Mouse (Mus musculus): ENCODE measurements around the gene Arl3. TPM values are rescaled to one million over a fixed set of nuclear protein-coding genes. Genes with fewer than 3 reads are reported as not detected.

Gene Arl3
- total RNA-seq, 1 experiment from 2014 or later = 28.8 TPM

DNA sequence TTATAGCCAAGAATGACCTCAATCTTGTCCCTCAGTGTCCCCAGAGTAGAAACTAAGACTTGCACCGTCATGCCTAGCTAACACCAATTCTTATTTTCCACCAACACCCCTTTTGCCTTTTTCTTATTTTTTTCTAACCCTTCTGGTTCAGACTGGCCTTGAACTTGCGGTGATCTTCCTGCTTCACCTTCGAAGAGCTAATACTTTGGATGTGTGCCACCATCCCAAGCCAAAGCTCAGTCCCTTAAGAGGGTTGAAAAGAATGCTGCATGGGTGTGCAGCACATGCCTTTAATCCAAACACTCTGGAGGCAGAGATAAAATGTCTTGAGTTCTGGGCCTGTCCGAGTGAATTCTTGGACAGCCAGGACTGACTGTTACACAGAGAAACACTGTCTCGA lies 62.6 kb downstream of the Arl3 start:
- ATAC-seq (replicated peaks in 1 of 2; ENCODE audit: insufficient read depth in 1 of 2, low FRiP score in 2 of 2, low TSS enrichment in 1 of 2, low read depth in 1 of 2, poor library complexity in 2 of 2, severe bottlenecking in 2 of 2) = no peak

DNA sequence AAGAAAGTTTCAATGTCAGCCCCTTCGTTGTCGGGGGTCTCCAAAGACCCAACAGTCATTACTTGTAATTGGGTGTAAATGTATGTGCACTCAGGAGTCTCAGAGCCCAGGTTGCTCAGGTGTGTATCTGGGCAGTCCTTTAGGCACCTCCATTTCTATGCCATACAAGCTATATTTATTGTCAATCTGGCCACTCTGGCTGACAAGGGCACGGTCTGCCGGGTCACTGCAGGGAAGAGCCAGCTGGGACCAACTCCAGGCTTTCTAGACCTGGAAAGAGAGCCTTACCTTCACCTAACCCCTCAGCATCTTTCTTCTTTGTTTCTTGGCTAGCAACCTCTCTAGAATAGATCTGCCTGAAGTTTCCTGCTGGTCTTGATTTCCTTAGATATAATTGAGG lies 63.3 kb downstream of the Arl3 start:
- ATAC-seq (replicated peaks in 1 of 2; ENCODE audit: insufficient read depth in 1 of 2, low FRiP score in 2 of 2, low TSS enrichment in 1 of 2, low read depth in 1 of 2, poor library complexity in 2 of 2, severe bottlenecking in 2 of 2) = no peak

DNA sequence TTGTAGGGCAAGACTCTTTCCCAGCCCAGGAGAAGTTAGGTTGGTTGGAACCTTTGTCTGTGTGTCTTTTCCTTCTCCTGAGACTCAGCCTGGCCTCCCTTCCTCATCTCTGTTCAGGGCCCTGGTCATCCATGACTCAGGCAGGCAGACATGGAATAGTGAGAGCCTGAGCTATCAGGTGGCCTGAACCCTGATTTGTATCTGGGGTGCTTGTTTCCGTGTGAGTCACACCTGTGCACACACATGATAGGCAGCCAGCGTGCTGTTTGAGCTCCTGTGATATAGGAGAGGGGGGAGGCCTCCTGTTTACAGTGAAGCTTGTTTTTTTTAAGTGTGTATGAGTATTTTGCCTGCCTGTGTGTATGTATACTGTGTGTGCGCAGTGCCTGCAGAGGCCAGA lies 63.8 kb downstream of the Arl3 start:
- ATAC-seq (replicated peaks in 1 of 2; ENCODE audit: insufficient read depth in 1 of 2, low FRiP score in 2 of 2, low TSS enrichment in 1 of 2, low read depth in 1 of 2, poor library complexity in 2 of 2, severe bottlenecking in 2 of 2) = no peak

DNA sequence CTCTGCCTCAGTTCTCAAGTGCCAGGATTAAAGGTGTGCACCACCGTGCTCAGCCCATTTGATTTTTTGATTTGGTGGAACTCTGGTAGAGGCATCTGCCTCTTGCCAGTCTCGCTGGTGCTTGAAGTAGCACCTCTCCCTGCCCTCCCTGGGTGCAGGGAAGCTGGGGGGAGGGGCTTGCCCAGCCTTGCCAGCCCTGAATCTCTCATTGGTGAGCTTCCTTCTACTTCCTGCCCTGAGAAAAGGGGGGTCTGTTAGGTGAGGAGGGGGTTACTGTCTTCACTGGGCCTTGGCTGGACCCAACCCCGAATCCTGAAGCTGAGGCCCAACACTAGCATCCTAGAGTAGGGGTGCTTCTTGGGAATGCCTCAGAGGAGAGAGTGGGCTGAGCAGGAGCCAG lies 64.3 kb downstream of the Arl3 start:
- ATAC-seq (replicated peaks in 1 of 2; ENCODE audit: insufficient read depth in 1 of 2, low FRiP score in 2 of 2, low TSS enrichment in 1 of 2, low read depth in 1 of 2, poor library complexity in 2 of 2, severe bottlenecking in 2 of 2) = no peak

DNA sequence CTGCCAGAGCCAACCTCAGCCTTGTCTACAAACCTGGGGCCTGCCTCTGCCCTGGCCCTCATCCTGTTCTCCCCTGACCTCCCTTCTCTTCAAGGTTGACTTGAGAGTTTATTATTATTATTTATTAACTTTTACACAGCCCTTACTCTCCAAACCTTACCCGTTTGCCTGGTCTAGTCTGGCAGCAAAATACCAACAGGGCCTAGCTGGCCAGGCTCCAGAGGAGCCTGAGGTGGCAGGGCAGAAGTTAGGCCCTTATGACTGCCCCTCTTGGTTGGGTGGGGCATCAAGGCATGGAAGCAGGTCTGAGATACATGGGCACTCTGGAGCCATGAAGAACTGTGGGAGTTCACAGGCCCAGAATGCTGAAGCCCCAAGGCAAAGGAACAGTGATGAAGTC lies 65.2 kb downstream of the Arl3 start:
- no peak for ATAC-seq (replicated peaks in 1 of 2; ENCODE audit: insufficient read depth in 1 of 2, low FRiP score in 2 of 2, low TSS enrichment in 1 of 2, low read depth in 1 of 2, poor library complexity in 2 of 2, severe bottlenecking in 2 of 2)

DNA sequence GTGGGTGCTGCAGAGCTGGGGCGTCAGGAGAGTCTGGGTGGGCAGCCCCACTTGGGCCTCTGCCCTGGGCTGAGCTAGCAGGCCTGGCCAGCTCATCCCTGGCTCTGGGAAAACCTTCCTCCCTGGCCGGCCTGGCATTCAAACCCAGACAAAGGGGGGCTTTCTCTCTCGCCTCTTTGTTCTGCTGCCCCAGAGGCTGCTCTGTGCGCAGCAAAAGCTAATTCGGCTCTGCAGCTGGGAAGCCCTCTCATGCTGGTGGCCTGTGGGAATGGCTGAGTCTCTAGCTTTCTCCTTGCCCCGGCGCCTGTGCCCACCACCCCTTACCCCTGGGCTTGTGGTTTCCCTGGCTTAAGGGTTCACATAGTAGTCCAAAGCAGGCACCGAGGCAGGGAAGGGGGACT lies 65.8 kb downstream of the Arl3 start:
- ATAC-seq (replicated peaks in 1 of 2; ENCODE audit: insufficient read depth in 1 of 2, low FRiP score in 2 of 2, low TSS enrichment in 1 of 2, low read depth in 1 of 2, poor library complexity in 2 of 2, severe bottlenecking in 2 of 2) = no peak

DNA sequence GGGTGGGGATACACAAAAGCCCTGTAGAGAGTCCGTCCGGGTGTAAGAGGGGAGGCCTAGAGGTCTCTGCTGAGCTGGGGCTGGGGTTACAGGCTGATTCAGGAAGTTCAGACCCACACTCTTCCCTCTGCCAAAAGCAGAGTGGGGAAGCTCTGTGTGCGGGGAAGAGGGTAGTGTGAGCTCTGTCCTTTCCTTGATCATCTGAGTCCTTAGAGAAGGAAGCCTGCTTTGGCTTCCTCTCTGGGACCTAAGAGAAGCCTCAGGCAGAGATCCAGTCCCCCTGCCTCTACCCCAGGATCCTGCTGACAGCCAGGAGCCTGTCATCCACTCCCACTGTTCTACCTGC lies 66.7 kb downstream of the Arl3 start:
- no peak for ATAC-seq (replicated peaks in 1 of 2; ENCODE audit: insufficient read depth in 1 of 2, low FRiP score in 2 of 2, low TSS enrichment in 1 of 2, low read depth in 1 of 2, poor library complexity in 2 of 2, severe bottlenecking in 2 of 2)

DNA sequence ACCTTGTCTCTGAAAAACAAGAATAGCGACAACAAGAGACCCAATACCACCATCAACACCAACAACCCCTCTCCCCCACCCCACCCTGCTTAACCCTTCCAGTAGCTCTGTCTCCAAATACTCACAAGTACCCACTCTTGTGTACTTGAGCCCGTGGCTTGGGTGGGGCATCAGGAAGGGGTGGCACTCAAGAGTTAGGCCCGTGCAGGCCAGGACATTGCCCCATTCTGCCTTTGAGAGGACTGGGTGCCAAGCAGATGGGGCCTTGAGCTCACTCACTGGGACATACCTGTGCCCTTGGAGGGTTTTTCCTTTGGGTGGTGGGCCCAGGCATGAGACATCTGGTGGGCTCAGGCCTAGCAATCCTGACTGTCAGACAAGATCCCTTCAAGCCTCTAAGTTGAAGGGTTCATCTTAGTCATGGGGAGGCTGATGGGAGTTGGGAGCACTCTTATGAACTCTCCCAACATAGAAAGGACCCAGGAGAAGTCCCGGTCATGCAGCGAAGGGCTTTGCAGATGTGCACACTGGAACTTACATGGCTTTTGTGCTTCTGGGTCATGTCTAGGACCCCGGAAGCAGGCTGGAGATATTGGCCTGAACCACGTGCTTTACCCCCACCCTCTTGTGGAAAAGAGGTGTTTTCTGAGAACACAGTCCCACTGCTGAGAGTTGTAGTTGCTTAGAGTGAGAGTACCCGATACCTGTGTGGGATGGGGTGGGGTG lies 67.2 kb downstream of the Arl3 start:
- no peak for ATAC-seq (replicated peaks in 1 of 2; ENCODE audit: insufficient read depth in 1 of 2, low FRiP score in 2 of 2, low TSS enrichment in 1 of 2, low read depth in 1 of 2, poor library complexity in 2 of 2, severe bottlenecking in 2 of 2)

DNA sequence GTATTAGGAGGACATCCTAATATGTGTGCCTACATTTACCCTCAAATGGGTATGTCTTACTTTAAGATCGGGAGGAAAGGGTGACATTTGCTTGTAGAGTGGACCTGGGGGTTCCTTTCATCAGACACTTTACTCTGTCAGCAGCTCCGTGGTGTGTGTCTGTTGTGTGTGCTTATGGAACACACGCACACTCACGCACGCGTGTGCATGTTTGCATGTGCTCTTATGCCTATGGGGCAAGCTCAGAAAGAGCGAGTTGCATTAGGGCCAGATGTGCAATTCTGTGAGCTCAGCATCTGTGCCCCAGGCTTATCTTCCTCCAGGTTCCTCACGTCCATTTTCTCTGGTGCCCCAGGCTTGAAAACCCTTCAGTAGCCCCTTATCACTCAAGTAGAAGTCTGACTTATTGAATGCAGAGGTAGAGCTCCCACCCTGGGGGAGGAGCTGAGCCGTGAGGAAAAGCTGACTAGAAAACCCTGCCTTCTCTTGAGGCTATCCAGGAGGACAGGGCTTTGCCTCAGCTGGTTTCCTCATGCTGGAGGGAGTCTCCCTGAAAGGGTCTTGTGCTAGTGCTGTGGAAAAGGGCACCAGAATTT lies 68.1 kb downstream of the Arl3 start:
- ATAC-seq (replicated peaks in 1 of 2; ENCODE audit: insufficient read depth in 1 of 2, low FRiP score in 2 of 2, low TSS enrichment in 1 of 2, low read depth in 1 of 2, poor library complexity in 2 of 2, severe bottlenecking in 2 of 2) = no peak

DNA sequence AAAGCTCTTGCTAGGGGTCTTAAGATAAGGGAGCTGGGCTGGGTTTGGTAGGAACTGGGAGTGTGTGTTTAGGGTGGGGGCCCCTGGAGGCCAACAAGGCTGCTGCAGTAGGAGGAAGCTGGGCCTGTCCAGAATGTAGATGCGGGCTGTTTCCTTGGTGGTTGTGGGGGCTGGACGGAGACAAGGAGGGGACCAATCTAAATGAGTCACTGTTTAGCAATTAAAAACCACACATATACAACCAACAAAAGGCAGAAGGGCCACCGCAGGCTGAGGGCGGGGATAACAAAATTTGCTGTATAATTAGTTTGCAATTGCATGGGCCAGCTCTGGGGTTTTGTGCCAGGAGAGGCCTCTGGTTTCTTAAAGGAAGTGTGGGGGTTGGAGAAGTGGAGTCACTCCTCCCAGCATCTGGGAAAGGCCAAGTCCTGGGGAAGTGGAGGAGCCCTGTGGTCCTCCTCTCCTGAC lies 68.9 kb downstream of the Arl3 start:
- peak; percentile 13; a peak in 3 of 4 replicates for ATAC-seq (replicated peaks in 1 of 2; ENCODE audit: insufficient read depth in 1 of 2, low FRiP score in 2 of 2, low TSS enrichment in 1 of 2, low read depth in 1 of 2, poor library complexity in 2 of 2, severe bottlenecking in 2 of 2)

DNA sequence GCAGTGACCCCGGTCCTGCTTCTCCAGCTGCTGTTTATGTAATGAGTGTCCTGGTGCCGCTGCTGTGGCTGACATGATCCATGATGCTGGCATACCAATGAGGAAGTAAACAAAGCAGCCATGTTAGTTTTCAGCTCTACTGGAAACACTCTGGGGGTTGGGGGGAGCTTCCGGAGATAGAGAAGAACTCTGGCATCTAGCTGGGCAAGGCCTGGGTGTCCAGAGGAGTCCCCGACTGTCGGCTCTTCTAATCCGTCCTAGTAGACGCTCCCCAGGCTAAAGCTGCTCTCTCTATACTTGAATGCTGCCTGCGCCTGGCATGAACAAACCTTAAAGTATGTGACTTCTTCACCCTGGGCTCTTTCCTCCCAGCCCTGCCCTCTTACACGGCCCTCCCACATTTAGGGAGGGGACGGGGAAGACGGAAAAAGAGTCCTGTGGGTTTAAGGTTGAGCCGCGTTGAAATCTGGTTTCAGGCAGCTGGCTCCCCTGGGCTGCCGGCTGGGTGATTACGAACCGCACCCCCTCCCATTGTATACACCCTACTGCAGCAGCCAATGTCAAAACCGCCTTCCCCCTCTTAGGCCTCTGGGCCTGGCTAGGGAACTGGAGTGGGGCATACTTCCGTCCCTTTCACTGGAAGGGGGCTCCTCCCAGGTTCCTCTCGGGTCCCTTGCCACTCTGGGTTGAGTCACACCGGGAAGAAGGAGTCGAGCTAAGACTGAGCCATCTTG lies 69.5 kb downstream of the Arl3 start:
- ATAC-seq (replicated peaks in 1 of 2; ENCODE audit: insufficient read depth in 1 of 2, low FRiP score in 2 of 2, low TSS enrichment in 1 of 2, low read depth in 1 of 2, poor library complexity in 2 of 2, severe bottlenecking in 2 of 2) = peak; percentile 39 to 64

DNA sequence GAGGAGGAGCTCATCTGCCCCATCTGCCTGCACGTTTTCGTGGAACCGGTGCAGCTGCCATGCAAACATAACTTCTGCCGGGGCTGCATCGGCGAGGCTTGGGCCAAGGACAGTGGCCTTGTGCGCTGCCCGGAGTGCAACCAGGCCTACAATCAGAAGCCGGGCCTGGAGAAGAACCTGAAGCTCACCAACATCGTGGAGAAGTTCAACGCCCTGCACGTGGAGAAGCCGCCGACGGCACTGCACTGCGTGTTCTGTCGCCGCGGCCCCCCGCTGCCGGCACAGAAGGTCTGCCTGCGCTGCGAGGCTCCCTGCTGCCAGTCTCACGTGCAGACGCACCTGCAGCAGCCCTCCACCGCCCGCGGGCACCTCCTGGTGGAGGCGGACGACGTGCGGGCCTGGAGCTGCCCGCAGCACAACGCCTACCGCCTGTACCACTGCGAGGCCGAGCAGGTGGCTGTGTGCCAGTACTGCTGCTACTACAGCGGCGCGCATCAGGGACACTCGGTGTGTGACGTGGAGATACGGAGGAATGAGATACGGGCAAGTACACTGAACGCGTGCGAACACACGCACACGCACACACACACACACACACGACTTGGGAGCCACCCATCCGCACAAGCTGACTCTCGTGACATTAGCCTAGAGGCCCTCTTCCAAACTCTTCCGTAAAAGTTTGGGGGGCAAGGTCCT lies 70.4 kb downstream of the Arl3 start:
- peak; percentile 6 to 16; a peak in 2 of 4 replicates for ATAC-seq (replicated peaks in 1 of 2; ENCODE audit: insufficient read depth in 1 of 2, low FRiP score in 2 of 2, low TSS enrichment in 1 of 2, low read depth in 1 of 2, poor library complexity in 2 of 2, severe bottlenecking in 2 of 2)

DNA sequence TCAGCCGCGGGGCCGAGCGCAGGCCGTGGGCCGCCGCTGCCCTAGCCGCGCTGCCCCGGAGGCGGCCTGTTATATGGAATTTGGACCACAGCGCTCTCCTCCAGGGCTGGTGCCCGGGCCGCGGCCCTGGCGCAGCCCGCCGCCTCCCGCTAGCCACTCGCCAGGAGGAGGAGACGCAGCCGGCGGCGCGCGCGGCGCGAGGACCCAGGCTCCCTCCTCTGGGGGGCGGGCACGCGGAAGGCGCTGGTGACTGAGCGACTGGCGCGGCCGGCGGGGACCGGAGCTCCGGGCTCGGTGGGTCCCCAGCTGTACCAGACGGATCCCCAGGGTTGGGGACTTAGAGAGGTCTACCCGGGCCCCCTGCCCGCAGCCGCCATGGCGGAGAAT lies 70.9 kb downstream of the Arl3 start:
- ATAC-seq (replicated peaks in 1 of 2; ENCODE audit: insufficient read depth in 1 of 2, low FRiP score in 2 of 2, low TSS enrichment in 1 of 2, low read depth in 1 of 2, poor library complexity in 2 of 2, severe bottlenecking in 2 of 2) = no peak

DNA sequence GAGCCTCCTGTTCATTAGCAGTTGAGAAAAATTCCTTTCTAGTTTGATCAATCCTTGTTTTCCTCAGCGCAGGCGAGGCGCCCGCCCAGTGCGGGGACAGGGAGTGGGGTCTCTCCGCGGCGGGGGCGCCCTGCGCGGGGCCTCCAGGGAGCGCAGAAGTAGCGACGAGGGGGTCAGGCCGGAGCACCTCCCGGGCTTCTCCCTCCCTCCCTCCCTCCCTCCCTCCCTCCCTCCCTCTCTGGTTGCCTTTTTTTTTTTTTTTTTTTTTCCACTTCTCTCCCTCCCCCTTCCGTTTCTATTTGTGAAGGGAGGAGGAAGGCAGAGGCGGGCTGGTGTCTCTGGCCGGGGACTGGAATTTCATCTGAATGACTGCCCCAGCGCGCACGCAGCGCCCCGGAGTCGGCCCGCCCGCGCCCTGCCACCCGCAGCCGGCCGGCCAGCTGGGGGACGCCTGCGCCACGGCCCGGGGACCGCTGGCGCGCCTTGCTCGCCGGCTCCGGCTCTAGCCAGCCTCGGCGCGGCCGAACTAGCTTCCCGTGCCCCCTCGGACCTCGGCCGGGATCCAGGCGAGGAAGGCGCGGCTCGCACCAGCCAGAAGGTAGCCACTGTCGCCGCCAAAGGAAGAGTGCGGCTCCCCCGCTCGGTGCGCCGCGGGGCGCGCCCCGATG lies 71.5 kb downstream of the Arl3 start, which contains the start of gene Trim8:
TSS of gene Trim8 (plus strand) at position 302 of the 668 bp plus-strand sequence.
- peak in 1 of 2 experiments; percentile 1; a peak in 1 of 4 replicates for ATAC-seq (replicated peaks in 1 of 2; ENCODE audit: insufficient read depth in 1 of 2, low FRiP score in 2 of 2, low TSS enrichment in 1 of 2, low read depth in 1 of 2, poor library complexity in 2 of 2, severe bottlenecking in 2 of 2)

DNA sequence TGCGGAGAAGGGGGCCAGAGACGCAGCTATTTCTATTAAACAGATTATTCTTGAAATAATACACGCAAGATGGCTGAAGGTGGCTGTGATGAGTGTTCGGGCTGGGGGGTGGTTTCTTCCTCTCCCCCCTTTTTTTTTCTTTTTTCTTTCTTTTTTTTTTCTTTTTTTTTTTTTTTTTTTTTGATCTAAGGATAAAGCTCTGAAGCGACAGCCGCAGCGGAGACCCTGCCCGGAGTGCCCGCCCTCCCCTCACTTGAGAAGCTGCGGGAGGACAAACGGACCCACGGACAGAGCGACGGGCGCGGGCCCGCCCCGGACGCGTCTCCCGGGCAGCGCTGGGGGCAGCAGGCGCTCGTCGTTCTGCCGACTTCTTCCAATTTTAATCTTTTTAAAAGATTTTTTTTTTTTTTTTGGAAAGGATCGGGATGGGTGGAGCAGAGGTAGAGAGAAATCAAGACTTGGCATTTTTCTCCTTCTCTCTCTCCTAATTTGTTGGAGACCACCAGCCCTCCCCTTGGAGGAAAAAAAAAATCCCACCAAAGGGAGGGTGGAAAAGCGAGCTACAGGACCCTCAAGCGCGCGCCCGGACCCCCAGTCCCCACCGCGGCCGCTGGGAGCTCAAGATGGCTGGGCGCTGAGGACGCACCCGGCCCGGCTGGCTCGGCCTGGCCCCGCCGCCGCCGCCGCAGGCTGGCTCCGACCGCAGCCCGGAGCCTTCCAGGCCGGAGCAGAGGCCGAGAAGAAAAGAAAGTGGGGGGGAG lies 72.2 kb downstream of the Arl3 start:
- ATAC-seq (replicated peaks in 1 of 2; ENCODE audit: insufficient read depth in 1 of 2, low FRiP score in 2 of 2, low TSS enrichment in 1 of 2, low read depth in 1 of 2, poor library complexity in 2 of 2, severe bottlenecking in 2 of 2) = no peak

DNA sequence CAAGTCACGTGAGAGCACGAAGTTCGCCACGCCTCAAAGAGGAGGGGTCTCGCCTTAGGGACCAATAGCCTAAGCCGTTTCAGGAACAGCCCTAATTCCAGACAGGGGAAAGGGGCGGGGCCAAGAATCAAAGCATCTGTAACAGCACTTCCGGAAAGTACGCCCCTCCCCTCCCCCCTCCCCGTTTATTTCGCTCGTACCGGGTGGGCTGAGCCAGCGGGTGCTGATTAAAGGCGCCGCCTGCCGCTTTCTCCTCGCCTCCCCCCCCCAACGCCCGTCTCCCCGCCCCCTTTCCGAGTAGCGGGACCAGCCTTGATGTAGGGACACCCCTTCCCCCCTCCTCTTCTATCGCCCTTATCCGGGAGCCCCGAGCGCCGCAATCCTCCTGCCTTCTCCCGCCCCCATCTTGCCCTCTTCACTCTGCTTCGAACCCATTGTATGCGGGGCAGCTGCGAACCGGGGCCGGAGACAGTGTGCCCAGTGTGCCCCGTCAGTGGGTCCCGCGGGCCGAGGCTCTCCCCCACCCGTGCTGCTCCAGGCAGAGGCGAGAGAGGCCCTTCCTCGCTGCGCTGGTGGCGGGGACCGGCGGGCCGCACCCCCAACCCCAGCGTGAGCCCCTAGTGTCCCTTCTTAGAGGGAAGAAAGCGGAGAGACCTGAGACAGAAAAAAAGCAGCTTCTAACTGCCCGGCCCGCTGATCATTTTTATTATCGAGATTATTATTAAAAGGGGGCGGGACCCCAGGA lies 73.0 kb downstream of the Arl3 start:
- peak; percentile 55 to 68 for ATAC-seq (replicated peaks in 1 of 2; ENCODE audit: insufficient read depth in 1 of 2, low FRiP score in 2 of 2, low TSS enrichment in 1 of 2, low read depth in 1 of 2, poor library complexity in 2 of 2, severe bottlenecking in 2 of 2)
